Mouse (Mus musculus): ENCODE results near the gene Brat1.
A peak's percentile ranks its signal among the peaks of the same experiment; 100 is the strongest.

The Brat1 gene

GRCm38 (mm10) chr5:140701661-140702060, 3.1 kb upstream of the Brat1 start:
- no peak for DNase-seq (ENCODE audit: low spot score in 2 of 2)

DNA sequence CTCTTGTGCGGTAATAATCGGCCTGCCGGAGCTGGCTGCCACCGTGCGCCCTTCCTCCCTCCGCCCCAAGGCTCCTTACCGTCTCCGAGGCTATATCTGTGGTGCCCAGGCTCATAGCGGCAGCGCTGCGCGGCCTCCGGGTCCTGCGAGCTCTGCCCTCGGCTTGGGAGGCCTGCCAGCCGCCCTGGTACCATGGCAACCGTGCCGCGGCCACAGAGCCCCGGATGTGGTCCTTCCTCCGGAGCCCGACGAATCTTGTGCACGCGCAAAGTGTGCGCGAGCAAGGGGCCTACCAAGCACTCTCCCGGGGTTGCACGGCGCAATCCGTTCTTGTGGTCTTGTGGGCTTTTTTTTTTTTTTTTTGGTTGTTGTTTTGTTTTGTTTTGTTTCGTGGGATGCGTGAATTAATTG, 2.7 kb upstream of the Brat1 start, which contains the start of gene Iqce:
Gene Iqce, minus strand, starts transcription at position 276 of the 411 bp plus-strand sequence.
- DNase-seq (ENCODE audit: low spot score in 2 of 2), result peak; percentile 94

- no peak for DNase-seq (ENCODE audit: low spot score in 2 of 2)
These were observed 2.1 kb upstream of the Brat1 start for GRCm38 (mm10) chr5:140702618-140703175.

DNA sequence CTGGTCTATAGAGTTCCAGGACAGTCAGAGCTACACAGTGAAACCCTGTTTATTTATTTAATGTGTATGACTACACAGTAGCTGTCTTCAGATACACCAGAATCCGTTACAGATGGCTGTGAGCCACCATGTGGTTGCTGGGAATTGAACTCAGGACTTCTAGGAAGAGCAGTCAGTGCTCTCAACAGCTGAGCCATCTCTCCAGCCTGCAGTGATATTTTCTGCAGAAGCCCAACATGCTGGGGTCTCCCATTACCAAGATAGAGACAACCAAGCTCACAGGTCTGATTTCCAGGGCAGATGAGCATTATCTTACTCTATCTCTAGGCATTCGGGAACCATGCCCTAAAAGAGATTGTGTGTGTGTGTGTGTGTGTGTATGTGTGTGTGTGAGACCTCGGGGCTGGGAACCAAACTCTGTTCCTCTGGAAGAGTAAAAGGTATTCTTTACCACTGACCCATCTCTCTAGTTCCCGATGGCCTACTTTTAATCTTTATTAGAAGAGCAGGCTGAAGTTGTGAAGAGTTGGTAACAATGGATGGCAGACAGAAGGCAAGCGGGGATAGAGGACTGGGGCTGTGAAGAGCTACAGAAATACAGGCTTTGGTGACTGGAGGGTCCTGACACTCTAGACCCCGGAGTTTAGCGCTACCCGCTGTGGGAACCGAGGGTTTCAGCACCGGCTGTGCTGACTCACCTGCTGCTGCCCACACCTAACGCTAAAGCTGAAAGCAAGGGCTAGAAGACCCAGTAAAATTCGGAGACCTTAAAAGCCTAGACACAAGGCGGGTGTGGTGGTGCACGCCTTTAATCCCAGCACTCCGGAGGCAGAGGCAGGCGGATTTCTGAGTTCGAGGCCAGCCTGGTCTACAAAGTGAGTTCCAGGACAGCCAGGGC, 1.1 kb upstream of the Brat1 start:
- peak in 1 of 2 experiments; percentile 45 for DNase-seq (ENCODE audit: low spot score in 2 of 2)

GRCm38 (mm10) chr5:140705501-140706171, 825 bp downstream of the Brat1 start:
- DNase-seq (ENCODE audit: low spot score in 2 of 2), result no peak

- no peak for DNase-seq (ENCODE audit: low spot score in 2 of 2)
These were observed 5.5 kb downstream of the Brat1 start for GRCm38 (mm10) chr5:140710315-140710714.

- no peak for DNase-seq (ENCODE audit: low spot score in 2 of 2)
These were observed 6.2 kb downstream of the Brat1 start for GRCm38 (mm10) chr5:140711040-140711439.

DNA sequence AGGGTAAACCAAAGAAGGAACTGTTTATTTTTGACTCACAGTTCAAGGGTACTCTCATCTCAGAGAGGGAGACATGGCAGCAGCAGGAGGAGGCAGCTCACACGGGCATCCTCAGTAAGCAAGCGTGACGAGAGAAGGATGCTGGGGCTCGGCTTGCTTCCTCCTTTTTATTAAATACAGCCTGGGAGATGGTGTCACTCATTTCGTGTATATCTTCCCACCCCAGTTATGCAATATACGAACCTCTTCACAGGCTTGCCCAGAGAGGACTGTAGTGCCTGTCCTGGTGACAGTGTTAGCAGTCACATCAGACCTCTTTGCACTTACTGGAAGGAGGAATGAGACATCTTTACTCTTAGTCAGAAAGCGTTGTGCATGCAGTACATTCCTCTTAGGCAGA, 16.0 kb downstream of the Brat1 start:
- no peak for DNase-seq (ENCODE audit: low spot score in 2 of 2)

DNA sequence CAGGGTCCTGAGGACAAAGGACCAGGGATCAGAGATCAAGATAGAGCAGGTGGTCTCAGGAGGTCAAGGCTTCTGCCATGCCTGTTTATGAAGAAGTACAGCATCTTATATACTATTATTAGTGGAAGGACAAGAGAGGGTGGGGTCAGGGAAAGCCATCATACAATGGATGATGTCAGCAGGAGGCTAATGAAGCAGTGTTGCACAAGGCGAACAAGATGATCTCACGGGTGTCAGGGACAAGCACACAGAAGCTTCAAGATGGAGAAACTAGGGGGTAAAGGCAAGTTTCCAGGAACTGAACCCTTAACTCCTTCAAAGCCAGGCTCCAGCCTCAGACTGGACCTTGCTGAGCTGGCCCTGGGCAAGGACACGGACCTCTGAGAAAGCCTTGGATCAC, 17.3 kb downstream of the Brat1 start:
- DNase-seq (ENCODE audit: low spot score in 2 of 2), result no peak

DNA sequence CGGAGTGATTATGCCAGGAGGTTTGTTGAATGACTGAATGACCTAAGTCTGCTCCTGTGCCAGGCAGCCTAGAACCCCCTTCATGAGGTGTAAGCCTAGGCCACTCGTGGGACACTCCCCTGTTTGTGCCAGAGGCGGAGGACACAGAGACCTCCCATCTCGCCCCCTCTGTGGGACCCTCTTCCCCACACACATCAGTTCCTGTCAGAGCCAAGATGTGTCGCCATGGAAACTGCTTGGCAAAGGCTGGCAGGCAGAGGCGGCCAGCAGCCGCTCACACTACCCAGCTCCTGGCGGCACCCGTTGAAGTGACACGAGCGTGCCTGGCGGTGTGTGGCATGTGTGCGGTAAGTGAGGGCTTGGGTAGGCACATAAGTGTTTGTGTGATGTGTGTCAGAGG, 19.0 kb downstream of the Brat1 start, which contains the start of gene Amz1:
Gene Amz1, plus strand, starts transcription at position 306 of the 400 bp plus-strand sequence.
- no peak for DNase-seq (ENCODE audit: low spot score in 2 of 2)

DNA sequence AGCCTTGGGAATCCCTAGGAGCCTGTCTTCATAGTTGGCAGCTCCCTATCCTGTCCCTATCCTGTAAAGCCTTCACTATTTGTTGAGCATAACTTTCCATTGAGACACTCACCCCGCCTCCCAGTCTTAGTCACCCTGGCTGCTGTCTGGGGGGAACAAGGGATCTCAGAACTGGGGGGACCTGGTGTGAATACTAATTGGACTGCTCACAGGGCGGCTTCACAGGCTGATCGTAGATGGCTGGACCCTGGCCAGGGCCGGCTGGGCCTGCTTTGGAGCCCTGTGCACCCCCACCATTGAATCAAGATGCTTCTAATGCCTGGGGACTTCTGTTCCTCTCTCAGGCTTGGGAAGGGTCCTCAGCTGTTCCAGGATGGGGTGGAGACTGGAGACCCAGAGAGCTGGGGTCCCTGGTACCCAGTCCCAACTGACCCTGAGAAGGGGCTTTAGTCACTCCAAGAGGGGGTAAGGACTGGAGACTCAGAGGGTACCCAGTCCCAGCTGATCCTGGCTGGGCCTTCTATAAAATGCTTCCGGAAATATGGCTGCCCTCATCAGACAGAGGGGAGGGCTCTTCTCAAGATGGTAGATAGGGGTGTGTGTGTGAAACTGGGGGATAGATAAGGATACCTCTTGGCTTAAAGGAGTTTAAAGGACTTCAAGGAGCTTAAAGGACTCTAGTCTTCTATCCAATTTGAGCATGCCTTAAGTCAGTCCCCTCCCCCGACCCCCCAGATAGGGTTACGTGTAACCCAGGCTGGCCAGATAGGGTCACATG, 21.4 kb downstream of the Brat1 start:
- no peak for DNase-seq (ENCODE audit: low spot score in 2 of 2)

DNA sequence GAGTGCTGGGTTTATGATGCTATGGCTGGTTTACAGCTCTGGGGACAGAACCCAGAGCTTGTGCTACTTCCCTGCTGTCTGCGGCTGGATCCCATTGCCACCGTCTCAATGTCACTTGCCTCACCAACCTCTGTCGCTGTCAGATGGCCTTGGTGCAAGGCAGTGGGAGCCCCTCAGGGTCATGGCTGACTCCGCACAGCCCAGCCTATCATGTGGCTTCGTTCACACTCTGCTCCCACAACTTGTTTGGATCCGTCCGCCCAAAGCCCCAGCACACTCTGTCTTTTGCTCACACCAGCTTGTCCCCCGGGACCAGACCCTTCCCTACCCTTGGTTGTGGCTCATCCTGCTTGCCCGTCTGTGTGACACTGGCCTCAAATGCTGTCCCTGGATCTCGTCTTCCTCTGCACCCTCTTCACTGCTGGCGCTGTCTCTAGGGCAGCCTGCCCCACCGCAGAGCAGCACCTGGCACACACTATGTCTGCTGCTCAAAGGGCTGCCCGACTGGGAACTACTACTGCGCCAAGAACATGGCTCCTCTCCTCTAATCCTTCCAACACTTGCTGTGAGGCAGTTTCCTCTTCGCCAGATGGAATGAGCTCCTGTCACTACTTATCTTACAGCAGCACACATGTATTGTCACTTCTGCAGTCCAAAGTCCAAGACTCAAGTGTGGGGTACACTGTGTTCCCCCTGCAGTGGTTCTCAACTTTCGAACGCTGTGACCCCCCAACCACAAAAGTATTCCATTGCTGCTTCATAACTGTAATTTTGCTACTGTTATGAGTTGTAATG, 22.3 kb downstream of the Brat1 start:
- no peak for DNase-seq (ENCODE audit: low spot score in 2 of 2)

- DNase-seq (ENCODE audit: low spot score in 2 of 2), result no peak
These were observed 26.4 kb downstream of the Brat1 start for GRCm38 (mm10) chr5:140731040-140731797.

DNA sequence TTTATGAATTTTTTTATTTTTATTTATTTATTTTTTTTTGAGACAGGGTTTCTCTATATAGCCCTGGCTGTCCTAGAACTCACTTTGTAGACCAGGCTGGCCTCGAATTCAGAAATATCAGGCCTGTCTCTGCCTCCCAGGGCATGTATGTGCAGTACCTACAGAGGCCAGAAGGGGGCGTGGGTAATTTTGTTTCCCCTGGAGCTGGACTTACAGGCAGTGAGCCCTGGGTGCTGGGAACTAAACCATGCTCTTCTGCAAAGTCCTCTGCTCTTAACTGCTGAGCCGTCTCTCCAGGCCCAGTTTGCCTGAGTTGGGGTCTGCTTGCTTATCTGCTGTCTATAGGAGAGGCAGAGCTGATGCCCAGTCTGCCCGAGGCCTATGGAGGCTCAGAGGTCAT, 27.4 kb downstream of the Brat1 start:
- peak in 1 of 2 experiments; percentile 44 for DNase-seq (ENCODE audit: low spot score in 2 of 2)

GRCm38 (mm10) chr5:140733336-140733735, 28.5 kb downstream of the Brat1 start:
- no peak for DNase-seq (ENCODE audit: low spot score in 2 of 2)

DNA sequence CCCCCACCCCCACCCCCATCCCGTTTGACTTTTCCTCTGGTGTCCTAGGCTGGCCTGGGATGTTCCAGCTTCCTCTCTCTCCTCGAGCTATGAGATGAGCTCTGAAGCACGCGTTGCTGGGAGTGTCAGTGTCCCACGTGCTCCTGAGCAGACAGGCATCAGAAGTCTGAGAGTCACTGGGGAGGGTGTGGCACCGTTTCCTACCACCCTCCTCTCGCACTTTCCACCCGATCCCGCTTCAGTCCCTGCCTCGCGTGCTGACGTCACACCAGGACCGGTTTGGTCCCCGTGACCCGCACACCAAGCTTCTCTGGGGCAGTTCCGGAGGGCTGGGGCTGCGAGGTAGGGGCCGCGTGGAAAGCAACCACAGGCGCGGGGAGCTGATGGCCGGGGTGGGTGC, 30.5 kb downstream of the Brat1 start:
- DNase-seq (ENCODE audit: low spot score in 2 of 2), result no peak

GRCm38 (mm10) chr5:140736166-140736565, 31.4 kb downstream of the Brat1 start:
- peak in 1 of 2 experiments; percentile 28 for DNase-seq (ENCODE audit: low spot score in 2 of 2)

GRCm38 (mm10) chr5:140739813-140740212, 35.0 kb downstream of the Brat1 start:
- DNase-seq (ENCODE audit: low spot score in 2 of 2), result no peak

DNA sequence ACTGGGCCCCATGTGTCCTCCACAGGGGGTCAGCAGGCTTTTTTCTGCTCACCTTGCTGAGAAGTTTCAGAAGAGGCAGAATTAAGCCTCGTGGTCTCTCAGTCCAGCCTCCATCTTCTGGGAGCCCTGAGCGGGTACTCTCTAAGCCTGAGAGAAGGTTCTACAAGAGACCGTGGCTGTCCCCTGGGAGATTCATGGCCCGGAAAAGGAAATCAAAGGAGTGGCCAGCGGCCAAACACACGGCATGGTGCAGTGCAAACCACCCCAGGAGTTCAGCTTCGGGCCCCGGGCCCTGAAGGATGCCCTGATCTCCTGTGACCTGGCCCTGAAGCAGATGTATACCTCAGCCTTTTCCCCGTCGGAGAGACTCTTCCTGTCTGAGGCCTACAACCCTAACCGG, 36.2 kb downstream of the Brat1 start:
- DNase-seq (ENCODE audit: low spot score in 2 of 2), result no peak

DNA sequence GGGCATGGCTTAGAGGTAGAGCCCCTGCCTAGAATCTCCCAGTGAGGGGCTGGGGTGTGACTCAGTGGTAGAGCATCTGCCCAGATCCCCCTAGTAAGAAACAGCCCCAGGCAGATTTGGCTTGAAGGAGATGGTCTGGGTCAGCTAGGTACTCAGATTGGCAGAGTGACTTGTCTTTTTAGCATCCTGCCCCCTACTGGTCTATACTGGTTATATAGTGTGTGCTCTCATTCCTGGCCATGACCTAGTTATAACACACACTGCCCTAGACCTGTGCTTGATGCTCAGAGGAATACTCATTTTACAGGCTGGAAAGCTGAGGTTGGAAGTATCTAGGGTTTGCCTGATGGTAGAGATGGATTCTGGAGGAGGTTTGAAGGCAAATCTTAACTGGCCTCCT, 37.1 kb downstream of the Brat1 start:
- DNase-seq (ENCODE audit: low spot score in 2 of 2), result no peak

All from thymus, postnatal 10 days (tissue).